Comparison of ENCODE assay signal across 7 mouse cellular contexts in genomic region chr4:148742549-148743413, GRCm38 (mm10).
DNase-seq lines count a peak whose midpoint lies in the region; ATAC-seq lines count a peak whose summit lies in the region.

No protein-coding gene starts in this region.

- H3K4me3 ChIP-seq in embryonic facial prominence, embryonic 12.5 days, result peak overlapping the region; percentile 44
- H3K4me3 ChIP-seq in limb, embryonic 13.5 days, result peak overlapping the region; percentile 49
- peak overlapping the region; percentile 44 for H3K4me3 ChIP-seq in midbrain, embryonic 14.5 days (replicated peaks; ENCODE audit: low read depth, low read length)

- peak overlapping the region; percentile 80 for H3K4me2 ChIP-seq in embryonic facial prominence, embryonic 12.5 days (replicated peaks)
- peak overlapping the region; percentile 89 for H3K4me2 ChIP-seq in limb, embryonic 13.5 days (replicated peaks)
- peak overlapping the region; percentile 77 for H3K4me2 ChIP-seq in midbrain, embryonic 14.5 days (ENCODE audit: low read length)

- 4% methylated on average over 64 of the region's 65 CpGs for WGBS in embryonic facial prominence, embryonic 12.5 days
- 2% methylated on average over 62 of the region's 65 CpGs for WGBS in limb, embryonic 13.5 days
- 4% methylated on average over 65 of the region's 65 CpGs for WGBS in midbrain, embryonic 14.5 days

- H3K36me3 ChIP-seq in embryonic facial prominence, embryonic 12.5 days, result no peaks in the 10 kb centered on the region
- H3K36me3 ChIP-seq in limb, embryonic 13.5 days, result no peaks in the 10 kb centered on the region
- H3K36me3 ChIP-seq in midbrain, embryonic 14.5 days (ENCODE audit: control insufficient read depth, insufficient read depth, low read length), result no peaks in the 10 kb centered on the region

- H3K4me1 ChIP-seq in embryonic facial prominence, embryonic 12.5 days, result peaks cover 28% of the 10 kb centered on the region
- peaks cover 21% of the 10 kb centered on the region; the same call in 1 of the 2 replicates for H3K4me1 ChIP-seq in limb, embryonic 13.5 days
- H3K4me1 ChIP-seq in midbrain, embryonic 14.5 days (ENCODE audit: control insufficient read depth, insufficient read depth, low read length), result peaks cover 8% of the 10 kb centered on the region; the same call in 1 of the 2 replicates

- 0 out of 2 replicates have a peak, but pooled peaks have one; percentile 47 for ATAC-seq in embryonic facial prominence, embryonic 12.5 days (ENCODE audit: insufficient number of reproducible peaks, insufficient read depth, low FRiP score, low TSS enrichment)
- ATAC-seq in limb, embryonic 13.5 days (ENCODE audit: low FRiP score, low read depth), result peak; percentile 52
- ATAC-seq in midbrain, embryonic 14.5 days (ENCODE audit: low FRiP score, low TSS enrichment), result peak; percentile 69

- H3K9ac ChIP-seq in embryonic facial prominence, embryonic 12.5 days, result peak overlapping the region; percentile 37; the same call in 1 of the 2 replicates
- peak overlapping the region; percentile 66 for H3K9ac ChIP-seq in limb, embryonic 13.5 days
- peak overlapping the region; percentile 57 for H3K9ac ChIP-seq in midbrain, embryonic 14.5 days (replicated peaks; ENCODE audit: low read length)

- DNase-seq in adrenal gland, postnatal 25 days, result peak; percentile 83
- DNase-seq in heart, adult 9 months (ENCODE audit: low spot score in 2 of 2), result peak; percentile 27 to 41
- peak; percentile 59 for DNase-seq in kidney, adult 9 months
- DNase-seq in midbrain, embryonic 14.5 days, result peak; percentile 92
- DNase-seq in spleen, adult 18-20 months, result peak; percentile 20 to 66

- H3K27ac ChIP-seq in embryonic facial prominence, embryonic 12.5 days, result no peak overlapping the region
- H3K27ac ChIP-seq in limb, embryonic 13.5 days, result no peak overlapping the region
- no peak overlapping the region for H3K27ac ChIP-seq in midbrain, embryonic 14.5 days (replicated peaks; ENCODE audit: low read depth, low read length)

- peaks cover 49% of the 10 kb centered on the region for H3K27me3 ChIP-seq in embryonic facial prominence, embryonic 12.5 days
- peaks cover 66% of the 10 kb centered on the region for H3K27me3 ChIP-seq in limb, embryonic 13.5 days
- H3K27me3 ChIP-seq in midbrain, embryonic 14.5 days (ENCODE audit: control insufficient read depth, insufficient read depth, low read length), result peaks cover 11% of the 10 kb centered on the region; the same call in 1 of the 2 replicates

- no peaks in the 10 kb centered on the region for H3K9me3 ChIP-seq in embryonic facial prominence, embryonic 12.5 days
- no peaks in the 10 kb centered on the region for H3K9me3 ChIP-seq in limb, embryonic 13.5 days
- no peaks in the 10 kb centered on the region for H3K9me3 ChIP-seq in midbrain, embryonic 14.5 days (ENCODE audit: control insufficient read depth, low read length)

Comparison
In these comparisons a context has a peak if more than half of its experiments do, and no peak if none do; other contexts are left out.
1. DNase-seq: peak in every context shown above with its lines; median percentile 92 in midbrain, embryonic 14.5 days; 83 in adrenal gland, postnatal 25 days; 59 in kidney, adult 9 months; 43 in spleen, adult 18-20 months; 34 in heart, adult 9 months.